Mouse (Mus musculus): ENCODE measurements around the gene Calr.

The Calr gene

GRCm38 (mm10) chr8:84814555-84815441 is 31.9 kb downstream of the Calr start:
- DNase-seq = peak; percentile 83 to 89

DNA sequence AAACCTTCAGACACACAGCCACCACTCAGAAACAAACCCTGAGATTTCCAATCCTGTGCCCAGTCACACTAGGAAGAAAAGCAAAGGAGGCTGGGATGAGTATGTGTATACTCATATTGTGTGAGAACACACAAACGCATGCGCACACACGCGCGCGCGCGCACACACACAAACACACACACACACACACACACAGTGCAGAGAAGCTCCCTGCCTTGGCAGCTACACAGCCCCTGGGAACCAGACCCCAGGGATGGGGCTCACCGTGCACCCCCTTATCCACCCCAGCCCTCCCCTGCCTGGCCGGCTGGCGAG is 32.5 kb downstream of the Calr start:
- no peak for DNase-seq

DNA sequence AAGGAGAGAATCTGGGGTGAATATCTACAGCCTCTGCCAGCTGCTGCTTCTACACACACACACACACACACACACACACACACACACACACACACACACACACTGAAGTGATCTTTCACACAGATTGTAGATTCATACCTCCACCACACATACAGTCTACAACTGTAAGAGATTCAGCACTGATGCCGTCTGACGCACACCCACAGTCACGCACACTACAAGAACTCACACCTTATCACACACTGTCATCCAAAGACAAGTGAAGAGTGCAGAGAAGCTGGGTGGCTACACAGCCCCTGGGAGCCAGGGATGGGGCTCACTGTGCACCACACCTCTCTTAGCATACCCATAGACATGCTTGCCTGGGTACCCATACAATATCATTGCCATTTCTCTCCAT is 32.9 kb downstream of the Calr start:
- DNase-seq = no peak

GRCm38 (mm10) chr8:84813059-84813458 is 33.7 kb downstream of the Calr start:
- peak; percentile 94 to 95 for DNase-seq

GRCm38 (mm10) chr8:84811303-84811702 is 35.4 kb downstream of the Calr start:
- DNase-seq = peak in 1 of 2 experiments; percentile 28

- DNase-seq = peak; percentile 99
These were observed 35.8 kb downstream of the Calr start for GRCm38 (mm10) chr8:84810896-84811295.

DNA sequence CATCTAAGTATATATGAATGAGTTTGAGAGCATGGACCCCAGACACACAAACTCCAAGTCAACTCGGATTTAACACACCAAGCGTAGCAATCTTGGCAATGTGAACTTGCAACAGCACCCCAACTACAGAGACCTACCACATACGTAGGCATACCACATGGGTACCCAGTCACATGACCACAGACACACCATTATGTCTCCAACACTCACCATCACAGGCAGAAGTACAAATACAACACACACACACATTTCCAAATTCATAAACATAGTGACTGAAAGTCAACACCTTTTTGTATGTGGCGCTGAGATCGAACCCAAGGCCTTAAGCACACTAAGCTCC is 36.8 kb downstream of the Calr start:
- no peak for DNase-seq

- peak; percentile 26 to 41 for DNase-seq
These were observed 37.4 kb downstream of the Calr start for GRCm38 (mm10) chr8:84809109-84809940.

GRCm38 (mm10) chr8:84806031-84806430 is 40.7 kb downstream of the Calr start:
- peak in 1 of 2 experiments; percentile 10 for DNase-seq

- DNase-seq = peak; percentile 89 to 90
These were observed 46.5 kb downstream of the Calr start, which contains the start of gene Nfix for GRCm38 (mm10) chr8:84799999-84800831. Nfix (minus strand) TSS chr8:84800344.

DNA sequence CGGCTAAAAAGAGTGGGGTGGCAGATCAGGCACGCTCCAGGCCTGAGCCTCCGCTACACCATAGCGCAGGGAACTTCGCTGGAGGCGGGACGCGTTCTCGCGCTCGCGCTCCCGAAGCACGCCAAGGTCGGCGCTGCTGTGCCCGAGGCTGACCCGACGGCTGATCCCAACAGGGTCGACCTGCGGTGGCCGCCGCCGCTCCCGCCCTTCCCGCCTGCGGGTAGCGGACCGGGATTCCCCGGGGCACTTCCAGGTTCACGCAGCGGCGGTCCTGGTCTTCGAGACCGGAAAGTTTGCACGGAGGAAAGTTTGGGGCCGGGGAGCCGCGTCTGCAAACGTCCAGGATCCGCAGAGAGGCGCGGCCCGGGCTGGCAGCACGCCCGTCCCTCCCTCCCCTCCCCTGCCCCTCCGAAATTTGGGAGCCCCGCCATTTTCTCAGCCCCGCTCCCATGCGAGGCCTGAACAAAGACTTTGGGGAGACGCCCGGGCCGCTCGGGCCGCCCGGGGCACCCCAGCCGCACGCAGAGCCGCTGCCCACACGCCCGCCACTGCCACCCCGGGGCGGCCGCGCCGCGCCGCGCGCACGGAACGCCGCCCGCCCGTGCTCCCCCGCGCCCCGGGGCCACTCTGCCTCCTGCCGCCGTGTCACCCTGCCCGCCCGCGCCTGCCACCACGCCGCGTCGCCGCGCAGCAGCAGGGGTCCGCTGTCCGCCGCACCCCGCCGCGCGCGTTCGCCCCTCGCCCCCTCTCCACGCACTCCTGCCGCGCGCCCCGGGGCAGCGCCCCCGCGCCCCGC is 47.4 kb downstream of the Calr start:
- DNase-seq = peak; percentile 81 to 86

- DNase-seq = peak in 1 of 2 experiments; percentile 65
These were observed 48.1 kb downstream of the Calr start for GRCm38 (mm10) chr8:84798446-84799135.

DNA sequence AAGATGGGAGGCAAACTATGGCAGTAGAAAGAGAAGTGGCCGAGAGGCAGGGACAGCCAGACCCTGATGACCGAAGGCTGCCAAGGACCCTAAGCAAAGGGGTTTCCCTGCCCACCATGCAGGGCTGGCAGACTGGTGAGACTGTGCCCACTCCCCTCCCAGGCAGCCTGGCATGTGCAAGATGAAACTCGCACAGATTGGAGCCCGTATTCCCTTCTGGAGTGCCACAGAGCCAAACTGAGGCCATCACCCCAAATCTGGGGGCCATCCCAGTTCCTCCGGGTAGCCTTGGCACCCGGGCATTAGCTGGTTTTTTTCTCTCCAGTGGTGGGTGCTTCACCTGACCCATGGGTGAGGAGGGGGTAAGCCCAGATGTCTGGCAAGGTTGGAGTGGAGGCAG is 48.8 kb downstream of the Calr start:
- DNase-seq = peak; percentile 75 to 78

DNA sequence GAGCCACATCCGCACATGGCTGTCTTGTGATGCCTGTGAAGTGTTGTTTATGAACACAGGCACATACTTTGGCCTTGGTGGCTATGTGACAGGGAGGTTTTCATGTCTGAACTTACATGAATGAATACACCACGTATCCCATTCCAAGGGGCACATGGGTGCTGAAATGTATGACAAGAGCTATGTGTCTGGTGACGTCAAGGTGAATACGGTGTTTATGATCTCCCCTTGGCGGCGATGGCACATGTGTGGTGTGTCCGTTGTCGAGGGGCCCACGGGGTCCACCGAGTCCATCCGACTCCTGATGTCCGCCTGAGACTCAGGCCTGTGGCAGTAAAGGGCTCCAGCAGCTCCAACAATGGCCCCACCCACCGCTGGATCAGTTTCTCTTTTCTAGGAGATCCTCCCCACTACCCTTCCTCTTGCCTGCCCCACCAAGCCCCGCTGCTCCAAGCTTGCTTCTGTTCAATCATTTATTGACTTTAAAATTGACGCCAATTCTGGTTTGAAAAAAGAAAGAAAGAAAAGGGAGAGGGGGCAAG is 49.4 kb downstream of the Calr start:
- peak; percentile 43 to 49 for DNase-seq

GRCm38 (mm10) chr8:84794486-84794885 is 52.2 kb downstream of the Calr start:
- DNase-seq = peak; percentile 65 to 78

- peak; percentile 86 to 87 for DNase-seq
These were observed 52.8 kb downstream of the Calr start for GRCm38 (mm10) chr8:84793791-84794485.

- DNase-seq = peak; percentile 53 to 59
These were observed 53.6 kb downstream of the Calr start for GRCm38 (mm10) chr8:84793134-84793533.

DNA sequence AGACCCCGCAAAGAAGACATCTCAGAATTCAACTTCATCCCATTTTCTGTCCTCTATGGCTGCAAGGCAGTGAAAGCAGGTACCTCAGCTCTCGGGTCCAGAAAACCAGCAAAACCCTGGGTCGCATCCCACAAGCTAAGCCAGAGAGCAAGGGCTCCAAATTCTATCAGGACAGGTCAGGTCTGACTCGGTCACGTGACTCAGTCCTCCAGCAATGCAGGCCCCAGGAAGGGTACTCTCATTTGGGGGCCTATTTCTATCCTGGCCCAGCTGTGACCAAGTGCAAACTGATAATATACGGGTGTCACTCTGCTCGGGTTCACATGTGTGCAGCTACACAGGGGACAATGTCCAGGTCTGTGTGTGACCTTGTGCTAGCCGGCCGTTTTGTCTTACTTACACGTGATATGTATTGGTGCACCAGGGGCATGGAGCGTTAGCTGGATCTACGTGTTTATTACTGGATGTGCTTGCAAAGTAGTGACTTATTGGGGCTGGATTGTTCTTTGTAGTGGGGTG is 54.2 kb downstream of the Calr start:
- DNase-seq = peak; percentile 32 to 47
